Mouse (Mus musculus): ENCODE results near the gene Zfp985.
"Not testable (repeated sequence)": the region's sequence is repeated elsewhere in the genome, so short reads cannot be mapped to it uniquely, and the experiment has no call there.

Gene Zfp985

DNA sequence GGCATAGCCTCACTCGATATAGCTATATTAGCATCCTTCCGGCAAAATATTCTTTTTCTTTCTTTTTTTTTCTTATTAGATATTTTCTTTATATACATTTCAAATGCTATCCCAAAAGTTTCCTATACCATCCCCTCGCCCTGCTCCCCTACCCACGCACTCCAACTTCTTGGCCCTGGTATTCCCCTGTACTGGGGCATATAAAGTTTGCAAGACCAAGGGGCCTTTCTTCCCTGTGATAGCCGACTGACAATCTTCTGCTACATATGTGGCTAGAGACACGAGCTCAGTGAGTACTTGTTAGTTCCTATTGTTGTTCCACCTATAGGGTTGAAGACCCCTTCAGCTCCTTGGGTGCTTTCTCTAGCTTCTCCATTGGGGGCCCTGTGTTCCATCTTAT, 53.4 kb downstream of the Zfp985 start:
- not testable (repeated sequence) for DNase-seq

DNA sequence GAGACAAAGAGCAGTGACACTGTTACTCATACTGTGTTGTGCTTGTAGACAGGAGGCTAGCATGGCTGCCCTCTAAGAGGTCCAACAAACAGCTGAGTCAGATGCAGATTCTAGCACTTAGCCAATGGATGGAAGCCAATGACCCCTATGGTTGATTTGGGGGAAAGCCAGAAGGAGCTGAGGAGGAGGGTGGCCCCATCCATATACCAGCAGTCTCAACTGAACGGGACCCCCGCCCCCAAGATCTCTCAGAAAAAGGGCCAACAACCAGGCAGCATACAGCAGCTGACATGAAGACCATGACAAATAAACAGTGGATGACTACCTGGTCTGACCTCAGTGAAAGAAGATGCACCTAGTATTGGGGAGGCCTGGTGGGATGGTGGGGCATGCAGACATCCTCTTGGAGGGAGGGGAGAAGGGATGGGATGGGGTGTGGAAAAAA, 80.8 kb downstream of the Zfp985 start:
- DNase-seq, result not testable (repeated sequence)
